Mouse (Mus musculus): ENCODE results near the gene Nectin2. TPM values are rescaled to one million over a fixed set of nuclear protein-coding genes. Genes with fewer than 3 reads are reported as not detected.

Nectin2 gene
- polyA plus RNA-seq, 1 experiment from 2014 or later = 46.7 TPM

- Histone ChIP-seq H3K4me2 (replicated peaks) (no peak overlapping the region), H3K9ac (no peak overlapping the region), H3K4me3 (replicated peaks; ENCODE audit: low read length) (no peak overlapping the region), H3K27ac (no peak overlapping the region), H3K27me3 (ENCODE audit: control insufficient read depth, insufficient read depth, low read length) (no peaks in the 10 kb centered on the region), H3K9me3 (ENCODE audit: control insufficient read depth, low read length) (no peaks in the 10 kb centered on the region), H3K36me3 (replicated peaks; ENCODE audit: control insufficient read depth, insufficient read depth) (no peaks in the 10 kb centered on the region), H3K4me1 (replicated peaks; ENCODE audit: control insufficient read depth, insufficient read depth, low read length) (no peaks in the 10 kb centered on the region)
- WGBS = 67% methylated on average over 1 of the region's 1 CpGs
- ATAC-seq (ENCODE audit: low FRiP score) (no peak), DNase-seq (ENCODE audit: low spot score) (no peak)
These were observed 73.6 kb downstream of the Nectin2 start for GRCm38 (mm10) chr7:19676662-19677061.

GRCm38 (mm10) chr7:19675824-19676223, 74.5 kb downstream of the Nectin2 start:
- no peak overlapping the region for H3K4me2 ChIP-seq (replicated peaks)
- H3K27me3 ChIP-seq (ENCODE audit: control insufficient read depth, insufficient read depth, low read length) = no peaks in the 10 kb centered on the region
- H3K27ac ChIP-seq = no peak overlapping the region
- ATAC-seq (ENCODE audit: low FRiP score) = no peak
- DNase-seq (ENCODE audit: low spot score) = no peak
- no peak overlapping the region for H3K9ac ChIP-seq
- WGBS = 87% methylated on average over 10 of the region's 10 CpGs
- H3K36me3 ChIP-seq (replicated peaks; ENCODE audit: control insufficient read depth, insufficient read depth) = no peaks in the 10 kb centered on the region
- no peak overlapping the region for H3K4me3 ChIP-seq (replicated peaks; ENCODE audit: low read length)
- no peaks in the 10 kb centered on the region for H3K4me1 ChIP-seq (replicated peaks; ENCODE audit: control insufficient read depth, insufficient read depth, low read length)
- no peaks in the 10 kb centered on the region for H3K9me3 ChIP-seq (ENCODE audit: control insufficient read depth, low read length)

GRCm38 (mm10) chr7:19673083-19673699, 77.1 kb downstream of the Nectin2 start:
- no peak for ATAC-seq (ENCODE audit: low FRiP score)
- Histone ChIP-seq H3K27ac (no peak overlapping the region), H3K36me3 (replicated peaks; ENCODE audit: control insufficient read depth, insufficient read depth) (no peaks in the 10 kb centered on the region), H3K9ac (no peak overlapping the region), H3K4me3 (replicated peaks; ENCODE audit: low read length) (no peak overlapping the region), H3K9me3 (ENCODE audit: control insufficient read depth, low read length) (no peaks in the 10 kb centered on the region), H3K4me1 (replicated peaks; ENCODE audit: control insufficient read depth, insufficient read depth, low read length) (no peaks in the 10 kb centered on the region), H3K4me2 (replicated peaks) (no peak overlapping the region), H3K27me3 (ENCODE audit: control insufficient read depth, insufficient read depth, low read length) (no peaks in the 10 kb centered on the region)
- DNase-seq (ENCODE audit: low spot score) = no peak
- 64% methylated on average over 14 of the region's 14 CpGs for WGBS

- H3K9ac ChIP-seq = no peak overlapping the region
- no peak overlapping the region for H3K4me2 ChIP-seq (replicated peaks)
- H3K4me1 ChIP-seq (replicated peaks; ENCODE audit: control insufficient read depth, insufficient read depth, low read length) = no peaks in the 10 kb centered on the region
- WGBS = 71% methylated on average over 10 of the region's 10 CpGs
- ATAC-seq (ENCODE audit: low FRiP score) (no peak), DNase-seq (ENCODE audit: low spot score) (no peak)
- H3K27me3 ChIP-seq (ENCODE audit: control insufficient read depth, insufficient read depth, low read length) = no peaks in the 10 kb centered on the region
- H3K4me3 ChIP-seq (replicated peaks; ENCODE audit: low read length) = no peak overlapping the region
- no peak overlapping the region for H3K27ac ChIP-seq
- no peaks in the 10 kb centered on the region for H3K36me3 ChIP-seq (replicated peaks; ENCODE audit: control insufficient read depth, insufficient read depth)
- H3K9me3 ChIP-seq (ENCODE audit: control insufficient read depth, low read length) = no peaks in the 10 kb centered on the region
These were observed 78.8 kb downstream of the Nectin2 start for GRCm38 (mm10) chr7:19671511-19671910.

- no peak overlapping the region for H3K9ac ChIP-seq
- H3K4me3 ChIP-seq (replicated peaks; ENCODE audit: low read length) = no peak overlapping the region
- H3K36me3 ChIP-seq (replicated peaks; ENCODE audit: control insufficient read depth, insufficient read depth) = no peaks in the 10 kb centered on the region
- 0 out of 2 replicates have a peak overlapping the region, but pooled peaks have one; percentile 9 for H3K4me2 ChIP-seq (replicated peaks)
- ATAC-seq (ENCODE audit: low FRiP score) (peak; percentile 71), DNase-seq (ENCODE audit: low spot score) (peak; percentile 91)
- no peaks in the 10 kb centered on the region for H3K9me3 ChIP-seq (ENCODE audit: control insufficient read depth, low read length)
- peaks cover 8% of the 10 kb centered on the region for H3K4me1 ChIP-seq (replicated peaks; ENCODE audit: control insufficient read depth, insufficient read depth, low read length)
- H3K27me3 ChIP-seq (ENCODE audit: control insufficient read depth, insufficient read depth, low read length) = no peaks in the 10 kb centered on the region
- peak overlapping the region; percentile 66 for H3K27ac ChIP-seq
- WGBS = 8% methylated on average over 10 of the region's 10 CpGs
These were observed 81.1 kb downstream of the Nectin2 start for GRCm38 (mm10) chr7:19668947-19669721.

GRCm38 (mm10) chr7:19667434-19667833, 82.8 kb downstream of the Nectin2 start:
- 75% methylated on average over 2 of the region's 2 CpGs for WGBS
- Histone ChIP-seq H3K9me3 (ENCODE audit: control insufficient read depth, low read length) (no peaks in the 10 kb centered on the region), H3K4me3 (replicated peaks; ENCODE audit: low read length) (no peak overlapping the region), H3K27me3 (ENCODE audit: control insufficient read depth, insufficient read depth, low read length) (no peaks in the 10 kb centered on the region), H3K4me2 (replicated peaks) (no peak overlapping the region), H3K36me3 (replicated peaks; ENCODE audit: control insufficient read depth, insufficient read depth) (no peaks in the 10 kb centered on the region), H3K27ac (no peak overlapping the region), H3K9ac (no peak overlapping the region), H3K4me1 (replicated peaks; ENCODE audit: control insufficient read depth, insufficient read depth, low read length) (peaks cover 21% of the 10 kb centered on the region)
- ATAC-seq (ENCODE audit: low FRiP score) = no peak
- no peak for DNase-seq (ENCODE audit: low spot score)

GRCm38 (mm10) chr7:19666750-19667149, 83.5 kb downstream of the Nectin2 start:
- H3K9me3 ChIP-seq (ENCODE audit: control insufficient read depth, low read length) = no peaks in the 10 kb centered on the region
- H3K27me3 ChIP-seq (ENCODE audit: control insufficient read depth, insufficient read depth, low read length) = no peaks in the 10 kb centered on the region
- no peak overlapping the region for H3K27ac ChIP-seq
- ATAC-seq (ENCODE audit: low FRiP score) = no peak
- WGBS = 69% methylated on average over 3 of the region's 3 CpGs
- peaks cover 6% of the 10 kb centered on the region; the same call in 1 of the 2 replicates for H3K36me3 ChIP-seq (replicated peaks; ENCODE audit: control insufficient read depth, insufficient read depth)
- H3K4me2 ChIP-seq (replicated peaks) = no peak overlapping the region
- H3K4me3 ChIP-seq (replicated peaks; ENCODE audit: low read length) = no peak overlapping the region
- DNase-seq (ENCODE audit: low spot score) = no peak
- peaks cover 21% of the 10 kb centered on the region for H3K4me1 ChIP-seq (replicated peaks; ENCODE audit: control insufficient read depth, insufficient read depth, low read length)
- H3K9ac ChIP-seq = no peak overlapping the region

Other genes with a start within 250 kb of the Nectin2 start
- gene Bloc1s3, start 242.1 kb downstream of the Nectin2 start, polyA plus RNA-seq (2014; fragmentation: Nextera tagmentation; extraction: Ambion mirVana) = 2.6 and 3.6 TPM in 2 replicates
- 34.2 and 38.8 TPM in 2 replicates for gene Trappc6a, start 242.1 kb downstream of the Nectin2 start, polyA plus RNA-seq (2014; fragmentation: Nextera tagmentation; extraction: Ambion mirVana)
- gene Nkpd1, start 232.6 kb downstream of the Nectin2 start, polyA plus RNA-seq (2014; fragmentation: Nextera tagmentation; extraction: Ambion mirVana) = 0.98 and 1.1 TPM in 2 replicates
- 12.7 and 12.9 TPM in 2 replicates for gene Ppp1r37, start 187.4 kb downstream of the Nectin2 start, polyA plus RNA-seq (2014; fragmentation: Nextera tagmentation; extraction: Ambion mirVana)
- 0.13 and 0.16 TPM in 2 replicates for gene Zfp296, start 173.2 kb downstream of the Nectin2 start, polyA plus RNA-seq (2014; fragmentation: Nextera tagmentation; extraction: Ambion mirVana)
- gene Gemin7, start 172.9 kb downstream of the Nectin2 start, polyA plus RNA-seq (2014; fragmentation: Nextera tagmentation; extraction: Ambion mirVana) = 141 and 157 TPM in 2 replicates
- gene Clasrp, start 146.0 kb downstream of the Nectin2 start, polyA plus RNA-seq (2014; fragmentation: Nextera tagmentation; extraction: Ambion mirVana) = 41.6 and 47.6 TPM in 2 replicates
- gene Relb, start 121.0 kb downstream of the Nectin2 start, polyA plus RNA-seq (2014; fragmentation: Nextera tagmentation; extraction: Ambion mirVana) = 5.4 and 7.9 TPM in 2 replicates
- 150 and 170 TPM in 2 replicates for gene Clptm1, start 85.5 kb downstream of the Nectin2 start, polyA plus RNA-seq (2014; fragmentation: Nextera tagmentation; extraction: Ambion mirVana)
- not detected in 2 replicates for gene Apoc2, start 72.5 kb downstream of the Nectin2 start, polyA plus RNA-seq (2014; fragmentation: Nextera tagmentation; extraction: Ambion mirVana)
- gene Gm44805, start 69.1 kb downstream of the Nectin2 start, polyA plus RNA-seq (2014; fragmentation: Nextera tagmentation; extraction: Ambion mirVana) = not detected in 2 replicates
- gene Apoc4, start 69.0 kb downstream of the Nectin2 start, polyA plus RNA-seq (2014; fragmentation: Nextera tagmentation; extraction: Ambion mirVana) = not detected in 2 replicates
- 2.3 and 2.5 TPM in 2 replicates for gene Apoc1, start 57.8 kb downstream of the Nectin2 start, polyA plus RNA-seq (2014; fragmentation: Nextera tagmentation; extraction: Ambion mirVana)
- 543 and 561 TPM in 2 replicates for gene Apoe, start 51.3 kb downstream of the Nectin2 start, polyA plus RNA-seq (2014; fragmentation: Nextera tagmentation; extraction: Ambion mirVana)
- 119 and 128 TPM in 2 replicates for gene Tomm40, start 35.0 kb downstream of the Nectin2 start, polyA plus RNA-seq (2014; fragmentation: Nextera tagmentation; extraction: Ambion mirVana)
- 17.5 and 18.8 TPM in 2 replicates for gene Bcam, start 20.5 kb upstream of the Nectin2 start, polyA plus RNA-seq (2014; fragmentation: Nextera tagmentation; extraction: Ambion mirVana)
- not detected in 2 replicates for gene Cblc, start 46.3 kb upstream of the Nectin2 start, polyA plus RNA-seq (2014; fragmentation: Nextera tagmentation; extraction: Ambion mirVana)
- 0.58 and 0.97 TPM in 2 replicates for gene Bcl3, start 72.3 kb upstream of the Nectin2 start, polyA plus RNA-seq (2014; fragmentation: Nextera tagmentation; extraction: Ambion mirVana)
- gene Gm19345, start 101.5 kb upstream of the Nectin2 start, polyA plus RNA-seq (2014; fragmentation: Nextera tagmentation; extraction: Ambion mirVana) = 13.0 and 13.9 TPM in 2 replicates
- gene Ceacam16, start 110.8 kb upstream of the Nectin2 start, polyA plus RNA-seq (2014; fragmentation: Nextera tagmentation; extraction: Ambion mirVana) = 0.17 and 0.20 TPM in 2 replicates
- gene Ceacam19, start 137.5 kb upstream of the Nectin2 start, polyA plus RNA-seq (2014; fragmentation: Nextera tagmentation; extraction: Ambion mirVana) = not detected in 2 replicates
- gene Pvr, start 170.7 kb upstream of the Nectin2 start, polyA plus RNA-seq (2014; fragmentation: Nextera tagmentation; extraction: Ambion mirVana) = 6.4 and 6.6 TPM in 2 replicates
- gene Igsf23, start 200.3 kb upstream of the Nectin2 start, polyA plus RNA-seq (2014; fragmentation: Nextera tagmentation; extraction: Ambion mirVana) = not detected in 2 replicates
- not detected in 2 replicates for gene Ceacam20, start 214.9 kb upstream of the Nectin2 start, polyA plus RNA-seq (2014; fragmentation: Nextera tagmentation; extraction: Ambion mirVana)
- gene Nlrp9b, start 241.0 kb upstream of the Nectin2 start, polyA plus RNA-seq (2014; fragmentation: Nextera tagmentation; extraction: Ambion mirVana) = not detected in 2 replicates